Mouse (Mus musculus): Measurements from ENCODE around the gene Cd44. TPM values are rescaled to one million over a fixed set of nuclear protein-coding genes. Genes with fewer than 3 reads are reported as not detected.

Cd44 gene
- total and polyA plus RNA-seq, 3 experiments, result 102 to 153 (median 112) TPM

- H3K36me3 ChIP-seq (replicated peaks in 1 of 2; ENCODE audit: control insufficient read depth in 1 of 2, insufficient read depth in 1 of 2, low read length in 1 of 2), result peaks cover 66 to 95% of the 10 kb centered on the region in 2 experiments
These were observed 48.2 kb downstream of the Cd44 start for GRCm38 (mm10) chr2:102853297-102853696.

GRCm38 (mm10) chr2:102851936-102852477, 49.5 kb downstream of the Cd44 start:
- dilution Hi-C loops (cut with MboI; ENCODE audit: extremely low pct_ligation_motif_present, extremely low pct_unique_long_range_greater_than_20kb, low sequenced_read_pairs), result no loop called here

More at GRCm38 (mm10) chr2:102853297-102853696, 48.2 kb downstream of the Cd44 start:
- dilution Hi-C loops (cut with MboI; ENCODE audit: extremely low pct_ligation_motif_present, extremely low pct_unique_long_range_greater_than_20kb, low sequenced_read_pairs) (no loop called here), in situ Hi-C loops (cut with MboI; ENCODE audit: low pct_ligation_motif_present, low pct_unique_long_range_greater_than_20kb, low sequenced_read_pairs) (no loop called here)
- H3K4me1 ChIP-seq (ENCODE audit: control insufficient read depth in 1 of 2, insufficient read depth in 2 of 2), result peaks cover 11 to 72% of the 10 kb centered on the region in 2 experiments
- no peak overlapping the region for H3K27ac ChIP-seq (ENCODE audit: insufficient read depth, low read depth)
- peak overlapping the region; percentile 27; the same call in 1 of the 2 replicates for H3K4me2 ChIP-seq (ENCODE audit: insufficient read depth, low read depth, poor library complexity, severe bottlenecking)
- H3K9ac ChIP-seq (ENCODE audit: insufficient read depth, low read depth), result no peak overlapping the region
- peaks cover 1% of the 10 kb centered on the region for H3K79me2 ChIP-seq (replicated peaks; ENCODE audit: control insufficient read depth, extremely low read depth, insufficient read depth, poor library complexity, severe bottlenecking)
- TF ChIP-seq E2F4 (IDR thresholded peaks at IDR 0.05; ENCODE audit: insufficient replicate concordance, low read depth, low read length) (no peak), MAZ (IDR thresholded peaks at IDR 0.05; ENCODE audit: low read depth, low read length) (no peak), SMC3 (IDR thresholded peaks at IDR 0.05; ENCODE audit: low read depth, low read length) (peak; percentile 26), TBP (conservative IDR thresholded peaks at IDR 0.05; ENCODE audit: low read depth, low read length) (no peak), ZKSCAN1 (IDR thresholded peaks at IDR 0.05; ENCODE audit: borderline replicate concordance, low read depth, low read length) (no peak), MAX (IDR thresholded peaks at IDR 0.05; ENCODE audit: low read length) (no peak), USF2 (conservative IDR thresholded peaks at IDR 0.05; ENCODE audit: low read depth, low read length) (no peak), IRF4 (IDR thresholded peaks at IDR 0.05; ENCODE audit: low read depth, low read length) (peak; percentile 90), ETS1 (conservative IDR thresholded peaks at IDR 0.05; ENCODE audit: low read depth, low read length) (peak; percentile 41; the same call in 1 of the 2 replicates), USF1 (IDR thresholded peaks at IDR 0.05; ENCODE audit: low read depth, low read length) (no peak), BHLHE40 (IDR thresholded peaks at IDR 0.05; ENCODE audit: low read depth, low read length) (peak; percentile 71), NELFE (IDR thresholded peaks at IDR 0.05; ENCODE audit: low read depth, low read length) (no peak), JUND (conservative IDR thresholded peaks at IDR 0.05; ENCODE audit: low read depth, low read length) (peak; percentile 69; the same call in 1 of the 2 replicates), NRF1 (IDR thresholded peaks at IDR 0.05; ENCODE audit: low read depth, low read length) (no peak), CHD2 (IDR thresholded peaks at IDR 0.05; ENCODE audit: low read length) (peak; percentile 42; the same call in 1 of the 2 replicates), MAFK (IDR thresholded peaks at IDR 0.05; ENCODE audit: insufficient replicate concordance, low read length) (0 out of 2 replicates have a peak, but pooled peaks have one; percentile 43), GABPA (IDR thresholded peaks at IDR 0.05; ENCODE audit: insufficient replicate concordance, low read depth, low read length) (no peak), SIN3A (IDR thresholded peaks at IDR 0.05; ENCODE audit: low read length) (peak; percentile 61; the same call in 1 of the 2 replicates), MEF2A (IDR thresholded peaks at IDR 0.05; ENCODE audit: borderline replicate concordance, low read depth, low read length) (peak; percentile 30; the same call in 1 of the 2 replicates), EP300 (IDR thresholded peaks at IDR 0.05; ENCODE audit: low read length) (peak; percentile 91), ZC3H11A (IDR thresholded peaks at IDR 0.05; ENCODE audit: low read depth, low read length) (no peak), MYC (IDR thresholded peaks at IDR 0.05; ENCODE audit: low read depth, low read length) (peak; percentile 51; the same call in 1 of the 2 replicates), ZNF384 (IDR thresholded peaks at IDR 0.05; ENCODE audit: low read depth, low read length) (no peak), MXI1 (IDR thresholded peaks at IDR 0.05; ENCODE audit: low read depth, low read length) (peak; percentile 69; the same call in 1 of the 2 replicates), PAX5 (IDR thresholded peaks at IDR 0.05; ENCODE audit: low read length) (no peak), JUN (IDR thresholded peaks at IDR 0.05; ENCODE audit: insufficient read depth, low read depth, low read length) (peak; percentile 47; the same call in 1 of the 2 replicates), POLR2A (IDR thresholded peaks at IDR 0.05; ENCODE audit: low read depth, low read length) (no peak; the same call in 1 of the 2 replicates), CHD1 (IDR thresholded peaks at IDR 0.05; ENCODE audit: low read depth, low read length) (no peak), HCFC1 (IDR thresholded peaks at IDR 0.05; ENCODE audit: low read depth, low read length) (no peak), TCF12 (IDR thresholded peaks at IDR 0.05; ENCODE audit: low read depth, low read length) (0 out of 2 replicates have a peak, but pooled peaks have one; percentile 36), RCOR1 (conservative IDR thresholded peaks at IDR 0.05; ENCODE audit: low read depth, low read length) (peak; percentile 41; the same call in 1 of the 2 replicates)
- no peaks in the 10 kb centered on the region for H3K9me3 ChIP-seq (replicated peaks; ENCODE audit: low read length)
- peak; percentile 59 for DNase-seq (ENCODE audit: extremely low read depth)
- H3K4me3 ChIP-seq (replicated peaks in 1 of 3; ENCODE audit: low read depth in 2 of 3, low read length in 2 of 3, poor library complexity in 1 of 3), result no peak overlapping the region
- no peaks in the 10 kb centered on the region for H3K27me3 ChIP-seq (replicated peaks)

More at GRCm38 (mm10) chr2:102851936-102852477, 49.5 kb downstream of the Cd44 start:
- Histone ChIP-seq H3K4me3 (replicated peaks in 1 of 3; ENCODE audit: low read depth in 2 of 3, low read length in 2 of 3, poor library complexity in 1 of 3) (no peak overlapping the region), H3K36me3 (replicated peaks in 1 of 2; ENCODE audit: control insufficient read depth in 1 of 2, insufficient read depth in 1 of 2, low read length in 1 of 2) (peaks cover 59 to 95% of the 10 kb centered on the region in 2 experiments), H3K27me3 (replicated peaks) (no peaks in the 10 kb centered on the region), H3K27ac (ENCODE audit: insufficient read depth, low read depth) (no peak overlapping the region), H3K79me2 (replicated peaks; ENCODE audit: control insufficient read depth, extremely low read depth, insufficient read depth, poor library complexity, severe bottlenecking) (peaks cover 2% of the 10 kb centered on the region), H3K4me2 (ENCODE audit: insufficient read depth, low read depth, poor library complexity, severe bottlenecking) (no peak overlapping the region), H3K4me1 (ENCODE audit: control insufficient read depth in 1 of 2, insufficient read depth in 2 of 2) (peaks cover 11 to 66% of the 10 kb centered on the region in 2 experiments), H3K9ac (ENCODE audit: insufficient read depth, low read depth) (no peak overlapping the region), H3K9me3 (replicated peaks; ENCODE audit: low read length) (no peaks in the 10 kb centered on the region)
- in situ Hi-C loops (cut with MboI; ENCODE audit: low pct_ligation_motif_present, low pct_unique_long_range_greater_than_20kb, low sequenced_read_pairs), result no loop called here
- TF ChIP-seq POLR2AphosphoS2 (IDR thresholded peaks at IDR 0.05; ENCODE audit: low read depth, low read length) (no peak), CTCF (conservative IDR thresholded peaks at IDR 0.05 in 1 of 2, IDR thresholded peaks at IDR 0.05 in 1 of 2; ENCODE audit: low read depth in 2 of 2, low read length in 2 of 2) (no peak), SIN3A (IDR thresholded peaks at IDR 0.05; ENCODE audit: low read length) (no peak), MAFK (IDR thresholded peaks at IDR 0.05; ENCODE audit: insufficient replicate concordance, low read length) (no peak), ZNF384 (IDR thresholded peaks at IDR 0.05; ENCODE audit: low read depth, low read length) (no peak), USF2 (conservative IDR thresholded peaks at IDR 0.05; ENCODE audit: low read depth, low read length) (no peak), CHD1 (IDR thresholded peaks at IDR 0.05; ENCODE audit: low read depth, low read length) (no peak), JUND (conservative IDR thresholded peaks at IDR 0.05; ENCODE audit: low read depth, low read length) (no peak), MXI1 (IDR thresholded peaks at IDR 0.05; ENCODE audit: low read depth, low read length) (no peak), EP300 (IDR thresholded peaks at IDR 0.05; ENCODE audit: low read length) (no peak), ZMIZ1 (IDR thresholded peaks at IDR 0.05; ENCODE audit: low read depth, low read length) (no peak), MEF2A (IDR thresholded peaks at IDR 0.05; ENCODE audit: borderline replicate concordance, low read depth, low read length) (no peak), PAX5 (IDR thresholded peaks at IDR 0.05; ENCODE audit: low read length) (no peak), KAT2A (IDR thresholded peaks at IDR 0.05; ENCODE audit: insufficient replicate concordance, low read length) (no peak), TCF12 (IDR thresholded peaks at IDR 0.05; ENCODE audit: low read depth, low read length) (no peak), MYC (IDR thresholded peaks at IDR 0.05; ENCODE audit: low read depth, low read length) (no peak), HCFC1 (IDR thresholded peaks at IDR 0.05; ENCODE audit: low read depth, low read length) (no peak), NRF1 (IDR thresholded peaks at IDR 0.05; ENCODE audit: low read depth, low read length) (no peak), ZC3H11A (IDR thresholded peaks at IDR 0.05; ENCODE audit: low read depth, low read length) (no peak)
- no peak for DNase-seq (ENCODE audit: extremely low read depth)

Data from CH12.LX (cell line).